Mouse (Mus musculus) heart, postnatal 0 days (tissue): Measurements from ENCODE around the gene Hoxd8.
A peak's percentile ranks its signal among the peaks of the same experiment; 100 is the strongest.

ENCODE experiments used
- CTCF ChIP-seq: IDR thresholded peaks from 2 replicates; pipeline ENCODE4 v1.5.1; 2016; ENCODE audit warnings: antibody characterized with exemption, control low read depth, low read depth
- EP300 ChIP-seq: IDR thresholded peaks from 2 replicates; pipeline ENCODE4 v1.6.1; 2016; ENCODE audit warnings: antibody characterized with exemption, low read depth

DNA sequence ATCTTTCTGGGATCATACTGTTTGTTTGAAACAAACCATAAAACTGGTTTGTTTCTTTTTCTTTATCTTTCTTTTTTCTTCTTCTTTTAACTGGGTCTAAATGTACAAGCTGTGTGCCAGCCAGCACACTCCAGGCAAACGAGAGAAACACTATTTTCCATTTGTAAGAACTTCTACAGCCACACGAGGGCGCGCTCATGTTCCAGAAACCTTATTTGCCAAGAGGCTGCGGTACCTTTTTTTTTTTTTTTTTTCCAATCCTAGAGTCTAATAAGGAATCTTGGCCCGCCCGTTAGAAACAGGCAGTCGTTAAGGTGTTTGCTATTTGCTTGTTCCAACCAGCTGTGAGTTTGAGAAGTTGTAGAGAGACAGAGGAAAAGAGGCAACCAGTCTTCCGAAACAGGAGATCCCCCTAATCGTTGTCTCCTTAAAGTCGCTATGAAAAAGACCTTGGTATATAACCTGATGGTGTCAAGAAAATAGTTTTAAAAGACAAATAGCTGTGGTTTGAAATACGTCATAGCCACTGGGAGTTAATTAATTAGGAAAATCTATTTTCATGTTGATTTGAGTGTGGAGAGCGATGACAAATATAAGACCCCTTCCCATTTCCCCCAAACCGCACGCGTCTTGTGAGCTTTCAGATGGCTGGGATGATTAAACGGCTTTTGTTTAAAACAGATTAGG lies 18.0 kb upstream of the Hoxd8 start:
- no peak for TF ChIP-seq EP300
- peak; percentile 56 for TF ChIP-seq CTCF
